Mouse (Mus musculus) hindbrain, embryonic 13.5 days (tissue): ENCODE results near the gene Rnls. TPM values are rescaled to one million over a fixed set of nuclear protein-coding genes. Genes with fewer than 3 reads are reported as not detected.

ENCODE experiments used
- ATAC-seq: fragments of 200-750 bp; cut with Nextera tagmentation; 2 replicates; pipeline ENCODE4 v1.8.0; 2017; ENCODE audit warnings: moderate TSS enrichment; ENCODE audit not compliant: low FRiP score
- H3K27ac ChIP-seq: fragments of 300-500 bp; sonication (generic); 2 replicates; pipeline ENCODE4 v1.5.1; 2015; ENCODE audit warnings: inconsistent platforms, mild to moderate bottlenecking, moderate library complexity
- H3K27me3 ChIP-seq: fragments of 300-500 bp; sonication (generic); 2 replicates; pipeline ENCODE4 v1.6.1; 2015; ENCODE audit warnings: mild to moderate bottlenecking, inconsistent platforms
- H3K36me3 ChIP-seq: fragments of 300-500 bp; sonication (generic); 2 replicates; pipeline ENCODE4 v1.6.1; 2015; ENCODE audit warnings: mild to moderate bottlenecking, inconsistent platforms
- H3K4me1 ChIP-seq: fragments of 300-500 bp; sonication (generic); replicated peaks from 2 replicates; pipeline ENCODE4 v1.6.1; 2015; ENCODE audit warnings: inconsistent platforms
- H3K4me2 ChIP-seq: fragments of 300-500 bp; sonication (generic); 2 replicates; pipeline ENCODE4 v1.6.1; 2015; ENCODE audit warnings: inconsistent platforms, mild to moderate bottlenecking, moderate library complexity
- H3K4me3 ChIP-seq: fragments of 300-500 bp; sonication (generic); 2 replicates; pipeline ENCODE4 v1.5.1; 2015; ENCODE audit warnings: mild to moderate bottlenecking, inconsistent platforms
- H3K9ac ChIP-seq: fragments of 300-500 bp; sonication (generic); 2 replicates; pipeline ENCODE4 v1.6.1; 2015; ENCODE audit warnings: mild to moderate bottlenecking, inconsistent platforms
- H3K9me3 ChIP-seq: fragments of 300-500 bp; sonication (generic); 2 replicates; pipeline ENCODE4 v1.6.1; 2016; ENCODE audit warnings: inconsistent platforms
- WGBS: fragments of 180-500 bp; shearing (Covaris S2); methylation state at CpG from one replicate; pipeline ENCODE4 v1.1.7; 2015; 5-methylcytosine and 5-hydroxymethylcytosine counted together
- polyA plus RNA-seq: library from polyadenylated mRNA; unstranded; fragments of >200 nt; fragmentation: Nextera tagmentation; extraction: Ambion mirVana; gene quantifications from 2 replicates; pipeline ENCODE4 v1.2.1, GENCODE M21; 2015

The Rnls gene
- polyA plus RNA-seq, 1 experiment from 2014 or later, result 11.1 TPM

- no peak for ATAC-seq
- 61% methylated on average over 3 of the region's 3 CpGs for WGBS
- Histone ChIP-seq H3K9me3 (no peaks in the 10 kb centered on the region), H3K27ac (no peak overlapping the region), H3K4me3 (no peak overlapping the region), H3K36me3 (no peaks in the 10 kb centered on the region), H3K9ac (no peak overlapping the region), H3K27me3 (no peaks in the 10 kb centered on the region), H3K4me2 (no peak overlapping the region), H3K4me1 (no peaks in the 10 kb centered on the region)
Measured at GRCm38 (mm10) chr19:33299726-33300292, 92.3 kb downstream of the Rnls start.

DNA sequence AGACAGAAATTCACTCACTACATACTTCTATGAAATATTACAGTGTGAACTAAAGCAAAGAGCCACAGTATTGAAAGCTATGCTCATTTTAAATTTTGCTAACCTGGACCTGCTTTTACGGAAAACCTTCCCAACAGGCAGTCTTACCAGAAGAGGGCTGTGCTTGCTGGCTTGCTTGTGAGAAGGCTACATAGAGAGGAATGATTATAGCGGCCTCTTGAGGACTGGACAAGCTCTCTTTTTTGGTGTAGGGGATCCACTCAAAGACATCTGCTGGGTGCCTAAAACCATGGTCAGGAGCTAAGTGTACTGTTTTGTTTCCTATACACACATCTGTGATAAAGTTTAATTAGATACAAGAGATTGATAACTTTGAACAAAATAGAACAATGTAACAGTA lies 95.8 kb downstream of the Rnls start:
- H3K27me3 ChIP-seq, result no peaks in the 10 kb centered on the region
- H3K36me3 ChIP-seq, result no peaks in the 10 kb centered on the region
- H3K9ac ChIP-seq, result no peak overlapping the region
- H3K27ac ChIP-seq, result no peak overlapping the region
- H3K9me3 ChIP-seq, result no peaks in the 10 kb centered on the region
- no peak overlapping the region for H3K4me3 ChIP-seq
- 45% methylated on average over 2 of the region's 2 CpGs for WGBS
- no peaks in the 10 kb centered on the region for H3K4me1 ChIP-seq
- no peak overlapping the region for H3K4me2 ChIP-seq
- no peak for ATAC-seq

- no peak for ATAC-seq
- no peaks in the 10 kb centered on the region for H3K27me3 ChIP-seq
- H3K9me3 ChIP-seq, result no peaks in the 10 kb centered on the region
- H3K36me3 ChIP-seq, result no peaks in the 10 kb centered on the region
- H3K9ac ChIP-seq, result no peak overlapping the region
- no peaks in the 10 kb centered on the region for H3K4me1 ChIP-seq
- no peak overlapping the region for H3K27ac ChIP-seq
- H3K4me2 ChIP-seq, result no peak overlapping the region
- 71% methylated on average over 3 of the region's 3 CpGs for WGBS
- no peak overlapping the region for H3K4me3 ChIP-seq
Measured at GRCm38 (mm10) chr19:33282985-33283384, 109.1 kb downstream of the Rnls start.

DNA sequence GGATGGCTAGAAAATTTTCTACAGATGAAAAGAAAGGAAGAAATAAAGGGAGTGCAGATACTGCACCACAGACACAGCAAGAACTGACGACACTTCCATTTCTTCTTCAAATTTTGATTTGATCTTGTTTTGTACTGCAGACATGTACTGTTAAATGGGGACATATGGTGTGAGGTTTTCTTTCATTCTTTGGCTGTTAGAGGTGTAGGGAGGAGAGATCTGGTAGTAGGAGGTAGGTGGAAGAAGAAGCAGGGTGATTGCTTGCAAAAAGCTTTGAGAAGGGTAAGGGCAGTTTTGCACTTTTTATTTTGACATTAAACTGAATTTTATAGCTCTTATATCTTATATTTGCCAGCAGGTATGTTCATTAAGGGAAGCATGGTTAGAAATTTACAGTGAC lies 115.7 kb downstream of the Rnls start:
- Histone ChIP-seq H3K4me3 (no peak overlapping the region), H3K9ac (no peak overlapping the region), H3K9me3 (no peaks in the 10 kb centered on the region), H3K36me3 (no peaks in the 10 kb centered on the region), H3K4me2 (no peak overlapping the region), H3K27ac (no peak overlapping the region), H3K4me1 (no peaks in the 10 kb centered on the region), H3K27me3 (no peaks in the 10 kb centered on the region)
- ATAC-seq, result no peak
- WGBS, result 95% methylated on average over 1 of the region's 1 CpGs

- Histone ChIP-seq H3K4me2 (no peak overlapping the region), H3K27ac (no peak overlapping the region), H3K4me1 (no peaks in the 10 kb centered on the region), H3K36me3 (no peaks in the 10 kb centered on the region), H3K9ac (no peak overlapping the region), H3K9me3 (no peaks in the 10 kb centered on the region), H3K27me3 (no peaks in the 10 kb centered on the region), H3K4me3 (no peak overlapping the region)
- 86% methylated on average over 1 of the region's 1 CpGs for WGBS
- ATAC-seq, result no peak
Measured at GRCm38 (mm10) chr19:33273676-33274075, 118.4 kb downstream of the Rnls start.

- no peaks in the 10 kb centered on the region for H3K27me3 ChIP-seq
- no peaks in the 10 kb centered on the region for H3K9me3 ChIP-seq
- no peak overlapping the region for H3K4me2 ChIP-seq
- no peaks in the 10 kb centered on the region for H3K36me3 ChIP-seq
- no peak overlapping the region for H3K9ac ChIP-seq
- H3K4me1 ChIP-seq, result no peaks in the 10 kb centered on the region
- no peak overlapping the region for H3K4me3 ChIP-seq
- WGBS, result 74% methylated on average over 2 of the region's 2 CpGs
- H3K27ac ChIP-seq, result no peak overlapping the region
- no peak for ATAC-seq
Measured at GRCm38 (mm10) chr19:33271571-33271970, 120.5 kb downstream of the Rnls start.

- Histone ChIP-seq H3K4me3 (no peak overlapping the region), H3K9ac (no peak overlapping the region), H3K27me3 (no peaks in the 10 kb centered on the region), H3K36me3 (no peaks in the 10 kb centered on the region), H3K9me3 (no peaks in the 10 kb centered on the region), H3K27ac (no peak overlapping the region), H3K4me2 (no peak overlapping the region), H3K4me1 (no peaks in the 10 kb centered on the region)
- WGBS, result 89% methylated on average over 2 of the region's 2 CpGs
- ATAC-seq, result no peak
Measured at GRCm38 (mm10) chr19:33270231-33270630, 121.9 kb downstream of the Rnls start.

- Histone ChIP-seq H3K9ac (no peak overlapping the region), H3K9me3 (no peaks in the 10 kb centered on the region), H3K4me2 (no peak overlapping the region), H3K27ac (no peak overlapping the region), H3K36me3 (no peaks in the 10 kb centered on the region), H3K27me3 (no peaks in the 10 kb centered on the region), H3K4me3 (no peak overlapping the region), H3K4me1 (no peaks in the 10 kb centered on the region)
- ATAC-seq, result no peak
- 86% methylated on average over 14 of the region's 14 CpGs for WGBS
Measured at GRCm38 (mm10) chr19:33268044-33268443, 124.1 kb downstream of the Rnls start.

DNA sequence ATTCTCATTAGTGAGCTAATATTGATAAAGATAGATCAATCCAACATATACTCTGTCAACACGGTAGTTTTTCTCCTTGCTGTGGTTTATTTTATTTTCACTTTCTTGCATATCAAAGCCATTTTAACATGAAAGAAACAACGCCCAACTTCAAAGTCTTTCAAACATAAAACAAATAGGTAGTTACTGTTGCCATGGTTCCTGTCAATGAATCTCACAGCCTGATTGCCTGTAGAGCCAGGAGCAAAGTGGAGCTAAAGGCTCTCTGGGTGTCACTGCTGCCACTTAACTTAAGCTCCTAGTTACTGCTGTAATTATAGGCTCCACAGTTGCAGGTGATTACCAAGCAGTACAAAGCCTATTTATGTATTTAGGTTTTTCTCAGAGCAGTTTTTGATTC lies 126.8 kb downstream of the Rnls start:
- H3K27ac ChIP-seq, result no peak overlapping the region
- H3K36me3 ChIP-seq, result no peaks in the 10 kb centered on the region
- ATAC-seq, result no peak
- H3K9ac ChIP-seq, result no peak overlapping the region
- H3K4me3 ChIP-seq, result no peak overlapping the region
- no peaks in the 10 kb centered on the region for H3K27me3 ChIP-seq
- no peak overlapping the region for H3K4me2 ChIP-seq
- H3K4me1 ChIP-seq, result no peaks in the 10 kb centered on the region
- H3K9me3 ChIP-seq, result no peaks in the 10 kb centered on the region
- 25% methylated on average over 2 of the region's 2 CpGs for WGBS

- Histone ChIP-seq H3K9ac (no peak overlapping the region), H3K36me3 (no peaks in the 10 kb centered on the region), H3K27ac (no peak overlapping the region), H3K9me3 (no peaks in the 10 kb centered on the region), H3K4me1 (no peaks in the 10 kb centered on the region), H3K4me2 (no peak overlapping the region), H3K4me3 (no peak overlapping the region), H3K27me3 (no peaks in the 10 kb centered on the region)
- WGBS, result 45% methylated on average over 3 of the region's 3 CpGs
- ATAC-seq, result no peak
Measured at GRCm38 (mm10) chr19:33264224-33264993, 127.7 kb downstream of the Rnls start.

DNA sequence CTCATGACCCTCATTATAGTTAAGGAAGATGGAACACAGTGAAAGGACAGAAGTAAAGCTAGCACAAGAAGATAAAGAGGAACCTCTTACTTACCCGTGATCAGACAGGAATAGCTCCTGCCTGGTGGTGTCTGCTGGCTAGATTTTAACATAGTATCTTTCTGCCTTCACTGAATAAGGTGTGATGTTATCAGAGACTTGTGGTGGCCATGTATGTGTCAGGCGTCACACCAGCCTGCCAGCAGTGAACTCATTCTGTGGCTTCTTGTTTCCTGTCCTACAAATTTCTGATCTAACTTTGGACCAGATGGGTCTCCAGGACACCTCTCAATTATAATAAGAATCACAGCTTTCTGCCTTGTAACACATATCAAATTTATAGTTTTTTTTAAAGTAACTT lies 129.7 kb downstream of the Rnls start:
- Histone ChIP-seq H3K4me2 (no peak overlapping the region), H3K27ac (no peak overlapping the region), H3K4me3 (no peak overlapping the region), H3K9me3 (no peaks in the 10 kb centered on the region), H3K27me3 (no peaks in the 10 kb centered on the region), H3K36me3 (no peaks in the 10 kb centered on the region), H3K9ac (no peak overlapping the region), H3K4me1 (no peaks in the 10 kb centered on the region)
- no peak for ATAC-seq
- WGBS, result 62% methylated on average over 2 of the region's 2 CpGs

DNA sequence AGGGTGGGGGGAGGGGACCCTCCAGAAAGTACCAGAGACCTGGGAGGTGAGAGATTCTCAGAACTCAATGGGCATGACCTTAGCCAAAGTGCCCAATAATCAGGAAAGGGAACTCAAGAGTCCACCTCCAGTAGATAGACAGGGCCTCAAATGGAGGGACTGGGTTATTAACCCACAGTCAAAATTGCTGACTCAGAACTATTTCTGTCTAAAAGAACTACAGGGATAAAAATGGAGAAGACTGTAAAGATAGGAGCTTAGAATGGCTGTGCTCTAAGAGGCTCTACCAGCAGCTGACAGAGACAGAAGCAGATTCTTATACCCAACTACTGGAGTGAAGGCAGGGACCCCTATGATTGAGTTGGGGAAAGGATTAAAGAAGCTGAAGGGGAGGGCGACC lies 132.9 kb downstream of the Rnls start:
- Histone ChIP-seq H3K9me3 (no peaks in the 10 kb centered on the region), H3K9ac (no peak overlapping the region), H3K4me1 (no peaks in the 10 kb centered on the region), H3K27ac (no peak overlapping the region), H3K4me3 (no peak overlapping the region), H3K36me3 (no peaks in the 10 kb centered on the region), H3K4me2 (no peak overlapping the region), H3K27me3 (no peaks in the 10 kb centered on the region)
- ATAC-seq, result no peak
- WGBS, result 96% methylated on average over 1 of the region's 1 CpGs

- Histone ChIP-seq H3K36me3 (no peaks in the 10 kb centered on the region), H3K9me3 (no peaks in the 10 kb centered on the region), H3K4me2 (no peak overlapping the region), H3K4me3 (no peak overlapping the region), H3K27ac (no peak overlapping the region), H3K4me1 (no peaks in the 10 kb centered on the region), H3K27me3 (no peaks in the 10 kb centered on the region), H3K9ac (no peak overlapping the region)
- no peak for ATAC-seq
- whole genome bisulfite sequencing, result 71% methylated on average over 5 of the region's 5 CpGs
Measured at GRCm38 (mm10) chr19:33253893-33254292, 138.2 kb downstream of the Rnls start.
